Mouse (Mus musculus) E14TG2a.4 (cell line): ENCODE results near the gene Nck2.
A peak's percentile ranks its signal among the peaks of the same experiment; 100 is the strongest.

ENCODE experiments used
- CTCF ChIP-seq: conservative IDR thresholded peaks from 2 replicates; pipeline ENCODE4 v1.5.1; 2014; ENCODE audit warnings: low read length
- NANOG ChIP-seq: IDR thresholded peaks from 2 replicates; pipeline ENCODE4 v1.6.1; 2014; ENCODE audit warnings: borderline replicate concordance, low read length, mixed read lengths
- POU5F1 ChIP-seq: IDR thresholded peaks from 2 replicates; pipeline ENCODE4 v1.6.1; 2014; ENCODE audit warnings: low read length, borderline replicate concordance

DNA sequence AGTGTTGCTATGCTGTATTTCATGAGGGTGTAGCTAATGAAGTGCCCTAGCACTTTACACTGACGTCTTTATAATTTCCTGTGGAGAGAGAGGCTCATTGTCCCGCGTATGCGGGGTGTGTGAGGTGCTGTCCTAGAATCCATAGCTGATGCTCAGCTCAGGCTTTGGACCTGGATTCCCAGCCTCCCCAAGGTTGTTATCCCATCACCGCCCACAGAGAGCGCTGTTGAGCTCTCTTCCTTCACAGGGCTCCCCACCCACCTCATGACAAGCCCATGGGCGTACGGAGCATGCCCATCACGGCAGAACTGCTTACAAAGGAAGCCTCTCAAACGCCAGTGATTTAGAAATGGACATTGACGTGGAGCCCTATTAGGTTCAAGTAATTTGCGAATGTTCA is 66.9 kb downstream of the Nck2 start:
- TF ChIP-seq CTCF (peak; percentile 46), NANOG (no peak), POU5F1 (no peak)
